Mouse (Mus musculus) brain, embryonic 14.5 days (tissue): Measurements from ENCODE around the gene 4933436I01Rik. TPM values are rescaled to one million over a fixed set of nuclear protein-coding genes. Genes with fewer than 3 reads are reported as not detected.

Experiments used
- DNase-seq: peaks from one replicate; pipeline ENCODE4 v3.0.0-alpha.2; 2011; ENCODE audit warnings: low read depth
- CTCF ChIP-seq: fragments of 200-500 bp; IDR thresholded peaks from 2 replicates; pipeline ENCODE4 v1.5.1; 2012; ENCODE audit warnings: inconsistent platforms, mild to moderate bottlenecking, moderate library complexity, borderline replicate concordance; ENCODE audit not compliant: insufficient read depth, insufficient read length; ENCODE audit errors: extremely low read depth
- POLR2A ChIP-seq: fragments of 200-500 bp; IDR thresholded peaks from 2 replicates; pipeline ENCODE4 v1.6.1; 2012; ENCODE audit warnings: mild to moderate bottlenecking, inconsistent platforms, borderline replicate concordance; ENCODE audit not compliant: poor library complexity, insufficient read depth, insufficient read length, severe bottlenecking; ENCODE audit errors: extremely low read depth
- polyA plus RNA-seq: library from polyadenylated mRNA; depleted of rRNA; stranded (reverse); fragments of >200 nt; gene quantifications from 2 replicates; pipeline ENCODE4 v1.2.3, GENCODE M21; 2012; rRNA removed

4933436I01Rik gene
- polyA plus RNA-seq = not detected in 2 replicates

DNA sequence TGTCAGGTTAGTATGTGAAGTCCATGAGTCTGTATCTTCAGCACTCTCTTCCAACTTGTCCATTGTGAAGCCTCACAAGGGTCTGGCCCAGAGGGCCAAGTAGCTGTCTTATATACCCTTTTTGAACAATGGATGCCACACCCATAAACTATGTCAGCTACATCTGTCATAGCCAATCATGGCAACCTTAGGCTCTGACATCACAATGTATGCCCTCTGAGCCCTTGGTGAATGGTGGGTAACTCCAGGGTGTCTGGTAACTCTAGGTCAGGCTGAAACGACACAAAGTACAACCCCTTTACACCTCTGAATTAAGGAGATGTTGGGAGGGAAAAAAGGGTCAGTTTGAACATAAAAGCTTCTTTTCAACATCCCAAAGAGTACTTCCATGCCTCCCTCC, at the start of gene 4933436I01Rik:
Gene 4933436I01Rik, minus strand, starts transcription at position 101 of the 400 bp plus-strand sequence.
- DNase-seq = no peak
- TF ChIP-seq CTCF = no peak
- TF ChIP-seq POLR2A = no peak

- peak; percentile 0 for DNase-seq
- TF ChIP-seq POLR2A (no peak), CTCF (no peak)
Measured at GRCm38 (mm10) chrX:67924769-67925470, 3.7 kb upstream of the 4933436I01Rik start.

- no peak for DNase-seq
- TF ChIP-seq POLR2A (no peak), CTCF (no peak)
Measured at GRCm38 (mm10) chrX:67883406-67883805, 37.8 kb downstream of the 4933436I01Rik start.

Other genes with a start within 250 kb of the 4933436I01Rik start
- not detected in 2 replicates for gene Gm1140, start 227.9 kb downstream of the 4933436I01Rik start, polyA plus RNA-seq
- gene Gm14692, start 225.8 kb downstream of the 4933436I01Rik start, polyA plus RNA-seq = not detected in 2 replicates